Mouse (Mus musculus): ENCODE data around the gene Kank2.
A peak's percentile ranks its signal among the peaks of the same experiment; 100 is the strongest.

The Kank2 gene

GRCm38 (mm10) chr9:21748491-21748890, 50.1 kb downstream of the Kank2 start:
- DNase-seq = no peak

GRCm38 (mm10) chr9:21748033-21748432, 50.5 kb downstream of the Kank2 start:
- DNase-seq = no peak

- no peak for DNase-seq
Observed at GRCm38 (mm10) chr9:21747238-21747774, 51.2 kb downstream of the Kank2 start.

GRCm38 (mm10) chr9:21741514-21741913, 57.0 kb downstream of the Kank2 start:
- no peak for DNase-seq

- DNase-seq = no peak
Observed at GRCm38 (mm10) chr9:21740427-21740826, 58.1 kb downstream of the Kank2 start.

DNA sequence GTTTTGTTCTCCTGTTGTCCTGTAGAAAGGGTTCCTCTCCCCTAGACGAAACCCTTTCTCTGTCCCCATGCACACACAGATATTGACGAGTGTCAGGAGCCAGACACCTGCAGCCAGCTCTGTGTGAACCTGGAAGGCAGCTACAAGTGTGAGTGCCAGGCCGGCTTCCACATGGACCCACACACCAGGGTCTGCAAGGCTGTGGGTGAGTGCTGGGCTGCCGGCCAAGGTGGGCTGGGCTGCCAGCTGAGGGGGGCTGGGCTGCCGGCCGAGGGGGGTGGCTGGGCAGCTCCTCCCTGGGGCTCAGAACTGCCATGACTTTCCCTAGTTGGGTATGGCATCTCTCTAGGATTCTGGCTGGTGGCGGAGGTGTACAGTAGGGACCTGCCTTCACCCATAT, 59.8 kb downstream of the Kank2 start:
- no peak for DNase-seq

DNA sequence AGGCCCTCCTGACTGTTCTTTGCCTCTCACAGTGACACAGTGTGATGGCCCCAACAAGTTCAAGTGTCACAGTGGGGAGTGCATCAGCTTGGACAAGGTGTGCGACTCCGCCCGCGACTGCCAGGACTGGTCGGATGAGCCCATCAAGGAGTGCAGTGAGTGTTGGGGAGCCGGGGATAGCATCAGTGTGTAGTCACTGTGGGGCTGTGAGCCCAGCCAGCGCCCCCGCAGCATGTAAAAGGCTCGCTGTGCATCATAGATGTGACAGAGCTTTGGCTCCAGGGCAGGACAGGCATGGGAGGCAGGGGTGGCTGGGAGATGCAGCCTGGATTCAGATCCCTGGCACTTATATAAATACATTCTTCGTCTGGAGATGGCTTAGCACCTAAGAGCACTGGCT, 61.4 kb downstream of the Kank2 start:
- no peak for DNase-seq

DNA sequence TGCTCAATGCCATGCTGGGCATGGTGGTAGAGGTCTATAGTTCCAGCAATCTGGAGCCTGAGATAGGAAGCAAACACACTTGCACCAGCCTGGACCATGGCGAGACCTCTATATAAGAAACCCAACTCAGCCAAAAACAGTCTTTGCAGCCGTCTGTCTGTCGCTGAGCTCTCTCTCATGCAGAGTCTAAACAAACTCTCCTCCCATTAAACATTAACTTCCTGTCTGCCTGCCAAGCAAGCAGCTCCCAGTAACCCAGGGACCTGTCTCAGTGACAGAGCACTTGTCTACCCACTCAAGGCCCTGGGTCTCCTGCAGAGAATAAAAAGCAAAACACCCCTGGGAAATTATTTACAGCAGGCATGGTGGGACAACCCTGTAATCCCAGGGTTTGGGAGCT, 62.0 kb downstream of the Kank2 start:
- no peak for DNase-seq

DNA sequence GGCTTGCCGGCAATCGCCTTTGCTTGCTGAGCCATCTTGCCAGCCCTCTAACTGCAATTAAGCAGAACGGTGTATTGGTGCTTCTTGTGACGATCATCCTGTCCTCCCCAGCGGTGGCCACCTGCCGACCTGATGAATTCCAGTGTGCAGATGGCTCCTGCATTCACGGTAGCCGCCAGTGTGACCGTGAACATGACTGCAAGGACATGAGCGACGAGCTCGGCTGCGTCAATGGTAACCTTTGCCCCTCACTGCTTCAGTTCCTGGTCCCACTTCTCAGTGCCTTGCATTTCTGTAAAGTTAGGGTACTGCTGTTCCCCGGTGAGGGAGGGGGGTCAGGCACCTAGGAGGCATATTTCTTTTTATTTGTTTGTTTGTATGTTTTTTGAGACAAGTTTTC, 63.4 kb downstream of the Kank2 start:
- no peak for DNase-seq

DNA sequence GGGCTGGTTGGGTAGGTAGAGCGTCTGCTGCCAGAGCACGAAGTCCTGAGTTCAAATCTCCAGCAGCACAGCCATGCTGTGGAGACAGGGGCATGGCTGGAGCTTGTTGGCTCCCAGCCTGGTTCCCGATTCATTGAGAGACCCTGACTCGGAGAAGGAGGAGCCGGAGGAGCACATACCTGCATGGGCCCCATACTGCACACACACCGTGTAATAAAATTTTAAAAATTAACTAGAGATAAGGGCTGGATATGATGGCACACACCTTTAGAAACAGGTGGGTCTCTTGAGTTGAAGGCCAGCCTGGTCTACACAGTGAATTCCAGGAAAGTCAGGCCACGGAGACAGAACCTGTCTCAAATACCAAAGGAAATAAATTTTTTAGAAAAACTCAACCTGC, 64.6 kb downstream of the Kank2 start:
- no peak for DNase-seq

- no peak for DNase-seq
Observed at GRCm38 (mm10) chr9:21733446-21733845, 65.1 kb downstream of the Kank2 start.

DNA sequence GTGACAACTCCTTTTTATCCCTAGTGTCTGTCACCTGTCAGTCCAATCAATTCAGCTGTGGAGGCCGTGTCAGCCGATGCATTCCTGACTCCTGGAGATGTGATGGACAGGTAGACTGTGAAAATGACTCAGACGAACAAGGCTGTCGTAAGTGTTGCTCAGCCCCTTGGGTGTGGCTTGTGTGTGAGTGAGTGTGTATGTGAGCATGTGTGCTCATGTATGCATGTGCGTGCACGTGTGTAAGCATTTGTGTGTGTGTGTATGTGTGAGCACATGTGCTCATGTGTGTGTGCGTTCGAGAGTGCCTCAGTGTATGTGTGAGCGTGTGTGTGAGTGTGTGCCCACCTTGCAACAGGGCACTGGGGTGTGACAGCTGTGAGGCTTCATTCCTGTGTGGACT, 66.3 kb downstream of the Kank2 start:
- no peak for DNase-seq

- DNase-seq = no peak
Observed at GRCm38 (mm10) chr9:21729264-21729663, 69.3 kb downstream of the Kank2 start.

GRCm38 (mm10) chr9:21728261-21728832, 70.2 kb downstream of the Kank2 start:
- no peak for DNase-seq

- DNase-seq = no peak
Observed at GRCm38 (mm10) chr9:21726218-21726975, 72.1 kb downstream of the Kank2 start.

GRCm38 (mm10) chr9:21725224-21726121, 73.1 kb downstream of the Kank2 start:
- DNase-seq = no peak

DNA sequence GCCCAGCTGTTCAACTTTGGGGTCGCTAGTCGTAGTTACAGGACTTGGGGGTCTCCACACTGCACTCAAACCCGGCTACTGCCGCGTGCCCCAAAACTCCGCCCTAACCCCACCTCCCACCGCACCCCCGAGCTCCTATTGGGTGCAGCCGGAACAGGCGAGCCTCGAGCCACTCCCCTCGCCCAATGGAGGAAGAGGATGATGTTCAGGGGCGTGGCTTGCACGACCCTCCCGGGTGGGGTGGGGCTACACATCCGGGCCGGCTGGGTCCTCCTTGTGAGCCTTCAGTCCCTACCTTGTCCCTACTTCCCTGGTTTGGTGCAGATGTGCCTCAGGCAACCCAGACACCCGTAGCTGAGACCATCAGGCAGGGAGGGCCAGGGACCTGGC, 74.4 kb downstream of the Kank2 start:
- DNase-seq = peak; percentile 95

DNA sequence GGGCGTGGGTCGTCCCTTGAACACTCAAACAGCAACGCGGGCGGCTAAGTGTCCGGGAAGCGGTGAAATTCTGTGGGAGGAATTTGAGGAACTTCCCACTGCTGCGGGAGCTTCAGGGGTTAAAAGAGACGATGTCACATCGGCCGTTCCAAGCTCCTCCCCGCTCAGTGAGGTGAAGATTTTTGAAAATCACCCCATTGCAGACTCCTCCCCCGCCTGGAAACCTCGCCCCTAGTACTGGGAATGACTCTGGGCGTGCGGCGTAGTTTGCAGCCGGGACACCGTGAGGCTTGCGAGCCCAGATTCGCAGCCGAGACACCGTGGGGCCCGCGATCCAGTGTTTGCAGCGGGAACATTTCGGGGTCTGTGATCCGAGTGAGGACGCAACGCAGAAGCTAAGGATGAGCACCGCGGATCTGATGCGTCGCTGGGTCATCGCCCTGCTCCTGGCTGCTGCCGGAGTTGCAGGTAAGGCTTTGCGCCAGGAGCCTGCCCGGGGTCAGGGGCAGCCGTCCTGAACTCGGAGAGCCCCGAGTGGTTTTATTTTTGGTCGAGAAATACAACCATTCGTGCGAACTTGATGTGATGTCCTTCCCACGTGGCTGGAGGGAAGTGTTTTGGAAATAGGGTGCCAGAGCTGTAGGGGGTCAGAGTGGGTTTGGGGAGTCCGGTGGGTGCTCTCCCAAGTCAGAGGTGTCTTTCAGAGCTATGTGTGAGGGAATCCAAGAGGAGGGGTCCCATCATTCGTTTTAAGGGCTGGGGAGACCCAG, 75.0 kb downstream of the Kank2 start, which contains the start of gene Ldlr:
Gene Ldlr (plus strand): TSS at position 107 of the 770 bp plus-strand sequence.
- peak; percentile 73 for DNase-seq

GRCm38 (mm10) chr9:21721036-21721435, 77.5 kb downstream of the Kank2 start:
- no peak for DNase-seq

GRCm38 (mm10) chr9:21717015-21717414, 81.5 kb downstream of the Kank2 start:
- DNase-seq = no peak
